In genomic region chr5:130266651-130267050, GRCm38 (mm10) we compare ENCODE assay signal across 9 mouse cellular contexts. TPM values are rescaled to one million over a fixed set of nuclear protein-coding genes. Genes with fewer than 3 reads are reported as not detected.
DNase-seq lines count a peak whose midpoint lies in the region; ATAC-seq and TF ChIP-seq lines count a peak whose summit lies in the region.
"Had no signal": no experiment of that assay in that cellular context is flagged by ENCODE, and none has a peak within 500 bp of the region (broad histone marks: within the 10 kb centered on the region; RNA-seq: fewer than 3 reads in every experiment).

No protein-coding gene starts in this region.

- no peak overlapping the region for H3K9ac ChIP-seq in liver, adult 2 months (ENCODE audit: low read depth, low read length)
- H3K9ac ChIP-seq in stomach, postnatal 0 days (ENCODE audit: low read length), result no peak overlapping the region

- H3K36me3 ChIP-seq in liver, adult 2 months (ENCODE audit: control insufficient read depth, insufficient read depth, low read length), result peaks cover 9% of the 10 kb centered on the region
- H3K36me3 ChIP-seq in stomach, postnatal 0 days (ENCODE audit: control insufficient read depth, insufficient read depth, low read length), result peaks cover 13% of the 10 kb centered on the region; the same call in 1 of the 2 replicates

- H3K4me2 ChIP-seq in stomach, postnatal 0 days (replicated peaks; ENCODE audit: low read depth), result no peak overlapping the region

- peak; percentile 48 for DNase-seq in adrenal gland, adult 2 months
- DNase-seq in adrenal gland, adult 8-10 months, result no peak
- no peak for DNase-seq in lung, adult 2 months
- DNase-seq in lung, adult 18-20 months, result no peak
- DNase-seq in c-Kit-negative CD71-positive TER-119-positive erythroid progenitor cells, embryonic 14.5 days (ENCODE audit: low read depth, low spot score), result peak; percentile 58
- DNase-seq in liver, adult 2 months (ENCODE audit: extremely low read depth, low read depth, low spot score), result no peak
- peak; percentile 44 for DNase-seq in stomach, postnatal 0 days (ENCODE audit: low spot score)
- DNase-seq in frontal cortex, postnatal 10 days (ENCODE audit: low spot score in 2 of 2), result no peak

- no peak overlapping the region for H3K27ac ChIP-seq in liver, adult 2 months (replicated peaks; ENCODE audit: insufficient read depth, low read depth, low read length)
- H3K27ac ChIP-seq in stomach, postnatal 0 days (replicated peaks), result no peak overlapping the region

- ATAC-seq in stomach, postnatal 0 days (ENCODE audit: low FRiP score, low TSS enrichment), result no peak

- no peak for TF ChIP-seq EP300 in stomach, postnatal 0 days (optimal IDR thresholded peaks at IDR 0.05)

- 82% methylated on average over 7 of the region's 7 CpGs for WGBS in lung, adult 2 months
- 91% methylated on average over 7 of the region's 7 CpGs for WGBS in liver, adult 2 months
- 81% methylated on average over 7 of the region's 7 CpGs for WGBS in stomach, postnatal 0 days

- H3K4me3 ChIP-seq in lung, adult 2 months (replicated peaks; ENCODE audit: extremely low read depth, low read depth, low read length), result no peak overlapping the region
- H3K4me3 ChIP-seq in liver, adult 2 months (ENCODE audit: insufficient read depth, low read depth, low read length), result no peak overlapping the region
- no peak overlapping the region for H3K4me3 ChIP-seq in stomach, postnatal 0 days (ENCODE audit: low read depth, low read length)
- H3K4me3 ChIP-seq: myocyte had no signal

- no peaks in the 10 kb centered on the region for H3K4me1 ChIP-seq in lung, adult 2 months (ENCODE audit: control insufficient read depth, insufficient read depth, low read length)
- H3K4me1 ChIP-seq in liver, adult 2 months (ENCODE audit: control insufficient read depth, insufficient read depth, low read length), result peaks cover 7% of the 10 kb centered on the region; the same call in 1 of the 2 replicates
- no peaks in the 10 kb centered on the region for H3K4me1 ChIP-seq in stomach, postnatal 0 days (replicated peaks; ENCODE audit: control insufficient read depth, insufficient read depth)

- H3K9me3 ChIP-seq in stomach, postnatal 0 days (ENCODE audit: control insufficient read depth, low read length), result no peaks in the 10 kb centered on the region

- H3K27me3 ChIP-seq in liver, adult 2 months (ENCODE audit: control insufficient read depth, insufficient read depth, low read length), result no peaks in the 10 kb centered on the region
- H3K27me3 ChIP-seq in stomach, postnatal 0 days (ENCODE audit: control insufficient read depth, insufficient read depth, low read length), result no peaks in the 10 kb centered on the region

- TF ChIP-seq POLR2A in lung, adult 2 months (IDR thresholded peaks at IDR 0.05; ENCODE audit: borderline replicate concordance, extremely low read depth, low read depth, low read length), result no peak
- no peak for TF ChIP-seq POLR2A in liver, adult 2 months (IDR thresholded peaks at IDR 0.05; ENCODE audit: extremely low read depth, insufficient read depth, low read length)

- TF ChIP-seq CTCF in lung, adult 2 months (IDR thresholded peaks at IDR 0.05; ENCODE audit: insufficient read depth, low read length), result peak; percentile 41
- peak; percentile 66 for TF ChIP-seq CTCF in liver, adult 2 months (IDR thresholded peaks at IDR 0.05; ENCODE audit: low read depth, low read length)
- TF ChIP-seq CTCF in stomach, postnatal 0 days (IDR thresholded peaks at IDR 0.05; ENCODE audit: low read depth), result peak; percentile 61

- no peaks in the 10 kb centered on the region for H3K79me2 ChIP-seq in liver, adult 2 months (ENCODE audit: control insufficient read depth, insufficient read depth, low read length)

RNA-seq across cellular contexts. Expression of gene Tyw1, which starts 11.2 kb away (rescaled TPM):
- total RNA-seq in adrenal gland, adult 2 months (2021), result 10 to 100 TPM; 25.8 to 32.3 TPM
- 8.1 and 8.2 TPM in 2 replicates for polyA plus RNA-seq in adrenal gland, adult 2 months (2012; rRNA removed)
- total RNA-seq in adrenal gland, adult 8-10 months (2022), result 10 to 100 TPM; 34.0 to 36.4 (median 35.7) TPM
- polyA plus RNA-seq in lung, adult 2 months (2012; rRNA removed), result 7.0 and 8.0 TPM in 2 replicates
- total RNA-seq in liver, adult 2 months (2014; rRNA removed), result 12.8 and 13.3 TPM in 2 replicates
- polyA plus RNA-seq in liver, adult 2 months (2012; rRNA removed), result 6.8 and 8.0 TPM in 2 replicates
- 12.6 and 13.8 TPM in 2 replicates for polyA plus RNA-seq in stomach, postnatal 0 days (2015; fragmentation: Nextera tagmentation; extraction: Ambion mirVana)

RNA-seq across cellular contexts. Expression of gene Sbds, which starts 11.3 kb away (rescaled TPM):
- 100 to 1,000 TPM; 103 to 138 TPM for total RNA-seq in adrenal gland, adult 2 months (2021)
- polyA plus RNA-seq in adrenal gland, adult 2 months (2012; rRNA removed), result 44.3 and 46.6 TPM in 2 replicates
- 100 to 1,000 TPM; 101 to 115 (median 106) TPM for total RNA-seq in adrenal gland, adult 8-10 months (2022)
- 41.9 and 45.4 TPM in 2 replicates for polyA plus RNA-seq in lung, adult 2 months (2012; rRNA removed)
- 36.9 and 42.5 TPM in 2 replicates for total RNA-seq in liver, adult 2 months (2014; rRNA removed)
- 25.9 and 29.4 TPM in 2 replicates for polyA plus RNA-seq in liver, adult 2 months (2012; rRNA removed)
- polyA plus RNA-seq in stomach, postnatal 0 days (2015; fragmentation: Nextera tagmentation; extraction: Ambion mirVana), result 72.0 and 76.2 TPM in 2 replicates

RNA-seq across cellular contexts. Expression of gene Tmem248, which starts 49.8 kb away (rescaled TPM):
- total RNA-seq in adrenal gland, adult 2 months (2021), result 10 to 100 TPM; 66.7 to 78.7 TPM
- polyA plus RNA-seq in adrenal gland, adult 2 months (2012; rRNA removed), result 45.8 and 51.1 TPM in 2 replicates
- total RNA-seq in adrenal gland, adult 8-10 months (2022), result 10 to 100 TPM; 69.6 to 86.9 (median 75.6) TPM
- 44.9 and 46.4 TPM in 2 replicates for polyA plus RNA-seq in lung, adult 2 months (2012; rRNA removed)
- total RNA-seq in liver, adult 2 months (2014; rRNA removed), result 19.8 and 26.6 TPM in 2 replicates
- 28.9 and 34.3 TPM in 2 replicates for polyA plus RNA-seq in liver, adult 2 months (2012; rRNA removed)
- 33.2 and 34.4 TPM in 2 replicates for polyA plus RNA-seq in stomach, postnatal 0 days (2015; fragmentation: Nextera tagmentation; extraction: Ambion mirVana)

Comparison
In these comparisons a context has a peak if more than half of its experiments do, and no peak if none do; other contexts are left out.
1. DNase-seq: peak in adrenal gland, adult 2 months (single experiment), c-Kit-negative CD71-positive TER-119-positive erythroid progenitor cells, embryonic 14.5 days (single experiment) and stomach, postnatal 0 days (single experiment); none in adrenal gland, adult 8-10 months (single experiment), lung, adult 2 months (single experiment), lung, adult 18-20 months (0 of 2), liver, adult 2 months (single experiment) and frontal cortex, postnatal 10 days (0 of 2).
2. Peak in every context shown above with its lines, with median percentiles within 50 percentile points of each other: CTCF ChIP-seq.